Mouse (Mus musculus) heart, embryonic 13.5 days (tissue): ENCODE measurements around the gene Gm38392. TPM values are rescaled to one million over a fixed set of nuclear protein-coding genes. Genes with fewer than 3 reads are reported as not detected.

ENCODE experiments used
- ATAC-seq: fragments of 200-750 bp; cut with Nextera tagmentation; 2 replicates; pipeline ENCODE4 v1.8.0; 2017; ENCODE audit warnings: moderate TSS enrichment; ENCODE audit not compliant: insufficient number of reproducible peaks, low FRiP score, low TSS enrichment; ENCODE audit errors: extremely low read depth
- H3K27ac ChIP-seq: fragments of 300-500 bp; sonication (generic); replicated peaks from 2 replicates; pipeline ENCODE4 v1.5.1; 2015; ENCODE audit warnings: moderate library complexity, mild to moderate bottlenecking, inconsistent platforms
- H3K27me3 ChIP-seq: fragments of 300-500 bp; sonication (generic); replicated peaks from 2 replicates; pipeline ENCODE4 v1.6.1; 2015; ENCODE audit warnings: mild to moderate bottlenecking, inconsistent platforms
- H3K36me3 ChIP-seq: fragments of 300-500 bp; sonication (generic); 2 replicates; pipeline ENCODE4 v1.6.1; 2015; ENCODE audit warnings: mild to moderate bottlenecking, inconsistent platforms
- H3K4me1 ChIP-seq: fragments of 300-500 bp; sonication (generic); 2 replicates; pipeline ENCODE4 v1.6.1; 2015; ENCODE audit warnings: inconsistent platforms
- H3K4me2 ChIP-seq: fragments of 300-500 bp; sonication (generic); 2 replicates; pipeline ENCODE4 v1.6.1; 2015; ENCODE audit warnings: inconsistent platforms, mild to moderate bottlenecking, moderate library complexity
- H3K4me3 ChIP-seq: fragments of 300-500 bp; sonication (generic); 2 replicates; pipeline ENCODE4 v1.5.1; 2015; ENCODE audit warnings: moderate library complexity, mild to moderate bottlenecking, inconsistent platforms
- H3K9ac ChIP-seq: fragments of 300-500 bp; sonication (generic); 2 replicates; pipeline ENCODE4 v1.6.1; 2015; ENCODE audit warnings: inconsistent platforms, mild to moderate bottlenecking, moderate library complexity
- H3K9me3 ChIP-seq: fragments of 300-500 bp; sonication (generic); 2 replicates; pipeline ENCODE4 v1.6.1; 2016; ENCODE audit warnings: inconsistent platforms
- WGBS: fragments of 180-500 bp; shearing (Covaris S2); methylation state at CpG from one replicate; pipeline ENCODE4 v1.1.7; 2015; ENCODE audit warnings: mixed read lengths; 5-methylcytosine and 5-hydroxymethylcytosine counted together
- polyA plus RNA-seq: library from polyadenylated mRNA; unstranded; fragments of >200 nt; fragmentation: Nextera tagmentation; extraction: Ambion mirVana; gene quantifications from 2 replicates; pipeline ENCODE4 v1.2.1, GENCODE M21; 2015

Gene Gm38392
- polyA plus RNA-seq, 1 experiment from 2014 or later, result not detected

DNA sequence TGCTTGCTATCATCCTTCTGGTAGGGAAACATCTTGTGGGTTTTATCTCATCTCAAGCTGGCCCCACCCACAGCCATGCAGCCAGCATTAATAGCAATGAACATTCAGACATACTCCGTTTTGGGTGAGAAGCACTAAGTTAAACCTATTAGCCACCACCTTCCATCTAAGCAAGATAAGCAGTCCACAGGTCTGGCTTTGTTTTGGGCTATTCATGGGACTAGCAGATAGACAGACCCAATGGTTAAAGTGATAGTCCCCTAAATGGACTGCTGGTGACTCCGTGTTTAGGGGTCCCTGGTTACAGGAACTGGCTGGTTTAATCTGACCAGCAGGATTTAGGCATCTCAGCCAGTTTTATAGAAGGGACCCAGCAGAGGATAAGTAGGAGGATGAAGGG is 74.0 kb downstream of the Gm38392 start:
- Histone ChIP-seq H3K4me2 (no peak overlapping the region), H3K36me3 (no peaks in the 10 kb centered on the region), H3K9me3 (no peaks in the 10 kb centered on the region), H3K9ac (no peak overlapping the region), H3K27me3 (peaks cover 99% of the 10 kb centered on the region), H3K4me3 (no peak overlapping the region), H3K4me1 (peaks cover 17% of the 10 kb centered on the region), H3K27ac (no peak overlapping the region)
- ATAC-seq, result no peak
- 8% methylated on average over 2 of the region's 2 CpGs for WGBS

DNA sequence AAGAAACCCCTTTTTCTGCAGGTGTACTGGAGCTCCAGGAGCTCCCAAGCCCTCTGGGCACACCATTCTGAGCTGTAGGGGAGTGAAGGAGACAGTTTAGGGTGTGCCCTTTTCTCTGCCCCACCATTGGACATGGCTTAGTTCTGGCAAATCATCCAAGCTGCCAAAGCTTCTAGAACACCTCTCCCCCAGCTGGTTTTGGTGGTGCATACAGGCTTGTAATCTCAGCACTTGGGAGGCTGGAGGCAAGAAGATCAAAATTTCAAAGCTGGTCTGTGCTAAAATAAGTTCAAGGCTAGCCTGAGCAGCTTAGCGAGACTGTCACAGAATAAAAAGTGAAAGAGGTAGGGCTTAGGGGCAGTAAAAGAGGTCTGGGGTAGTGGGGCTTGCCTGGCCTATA is 74.7 kb downstream of the Gm38392 start:
- no peak overlapping the region for H3K4me2 ChIP-seq
- no peaks in the 10 kb centered on the region for H3K9me3 ChIP-seq
- H3K4me1 ChIP-seq, result peaks cover 17% of the 10 kb centered on the region
- no peak for ATAC-seq
- H3K27ac ChIP-seq, result no peak overlapping the region
- WGBS, result 16% methylated on average over 1 of the region's 1 CpGs
- H3K36me3 ChIP-seq, result no peaks in the 10 kb centered on the region
- H3K4me3 ChIP-seq, result no peak overlapping the region
- no peak overlapping the region for H3K9ac ChIP-seq
- H3K27me3 ChIP-seq, result peaks cover 100% of the 10 kb centered on the region

DNA sequence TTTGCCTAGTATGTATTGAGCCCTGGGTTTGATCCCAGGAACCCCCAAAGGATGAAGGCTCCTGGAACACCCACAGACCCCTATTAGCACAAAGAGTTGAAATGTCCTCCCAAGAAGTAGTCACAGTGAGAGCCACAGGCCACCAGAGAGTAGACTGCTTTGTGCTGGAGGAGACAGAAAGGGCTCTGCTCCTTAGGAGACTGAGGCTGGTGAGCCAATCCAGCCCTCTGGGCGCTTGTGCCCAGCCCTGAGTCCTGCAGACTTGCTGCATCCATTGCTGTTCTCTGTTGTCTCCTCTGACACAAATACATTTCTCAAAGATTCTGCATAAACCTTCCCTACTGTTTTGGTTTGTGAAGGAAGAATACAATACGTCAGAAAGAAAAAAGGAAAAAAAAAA is 76.1 kb downstream of the Gm38392 start:
- 9% methylated on average over 2 of the region's 2 CpGs for WGBS
- H3K27me3 ChIP-seq, result peaks cover 100% of the 10 kb centered on the region
- H3K4me1 ChIP-seq, result peaks cover 17% of the 10 kb centered on the region
- H3K36me3 ChIP-seq, result no peaks in the 10 kb centered on the region
- no peak for ATAC-seq
- H3K9ac ChIP-seq, result no peak overlapping the region
- no peak overlapping the region for H3K27ac ChIP-seq
- H3K4me3 ChIP-seq, result no peak overlapping the region
- no peaks in the 10 kb centered on the region for H3K9me3 ChIP-seq
- no peak overlapping the region for H3K4me2 ChIP-seq

GRCm38 (mm10) chr3:88210121-88210520 is 76.9 kb downstream of the Gm38392 start:
- no peak overlapping the region for H3K27ac ChIP-seq
- 29% methylated on average over 2 of the region's 2 CpGs for WGBS

DNA sequence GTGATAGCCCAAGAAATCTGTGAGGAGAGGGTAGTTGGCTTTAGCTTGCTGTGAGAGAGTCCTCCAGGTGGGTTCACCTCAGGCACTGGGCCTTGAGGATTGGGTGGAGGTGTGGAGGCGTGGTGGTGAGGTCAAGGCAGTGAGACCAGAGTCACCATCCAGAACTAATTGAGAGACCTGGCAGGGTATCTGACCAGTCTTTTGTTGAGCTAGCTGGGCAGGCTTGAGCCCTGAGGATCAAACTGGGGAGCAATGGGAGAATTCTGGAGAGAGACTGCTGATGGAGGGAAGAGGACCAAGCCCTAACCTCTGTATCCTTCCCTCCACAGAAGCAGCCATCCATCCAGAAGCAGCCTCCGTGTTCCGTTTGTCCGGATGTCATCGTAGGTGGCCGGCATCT is 77.7 kb downstream of the Gm38392 start:
- Histone ChIP-seq H3K4me3 (no peak overlapping the region), H3K9me3 (no peaks in the 10 kb centered on the region), H3K4me1 (peaks cover 1% of the 10 kb centered on the region), H3K27me3 (peaks cover 100% of the 10 kb centered on the region), H3K9ac (no peak overlapping the region), H3K36me3 (no peaks in the 10 kb centered on the region), H3K4me2 (no peak overlapping the region), H3K27ac (no peak overlapping the region)
- no peak for ATAC-seq
- WGBS, result 4% methylated on average over 6 of the region's 6 CpGs

More at GRCm38 (mm10) chr3:88210121-88210520, 76.9 kb downstream of the Gm38392 start:
- Histone ChIP-seq H3K4me2 (no peak overlapping the region), H3K9ac (no peak overlapping the region), H3K4me1 (peaks cover 9% of the 10 kb centered on the region), H3K27me3 (peaks cover 100% of the 10 kb centered on the region), H3K9me3 (no peaks in the 10 kb centered on the region), H3K36me3 (no peaks in the 10 kb centered on the region), H3K4me3 (no peak overlapping the region)
- ATAC-seq, result no peak

DNA sequence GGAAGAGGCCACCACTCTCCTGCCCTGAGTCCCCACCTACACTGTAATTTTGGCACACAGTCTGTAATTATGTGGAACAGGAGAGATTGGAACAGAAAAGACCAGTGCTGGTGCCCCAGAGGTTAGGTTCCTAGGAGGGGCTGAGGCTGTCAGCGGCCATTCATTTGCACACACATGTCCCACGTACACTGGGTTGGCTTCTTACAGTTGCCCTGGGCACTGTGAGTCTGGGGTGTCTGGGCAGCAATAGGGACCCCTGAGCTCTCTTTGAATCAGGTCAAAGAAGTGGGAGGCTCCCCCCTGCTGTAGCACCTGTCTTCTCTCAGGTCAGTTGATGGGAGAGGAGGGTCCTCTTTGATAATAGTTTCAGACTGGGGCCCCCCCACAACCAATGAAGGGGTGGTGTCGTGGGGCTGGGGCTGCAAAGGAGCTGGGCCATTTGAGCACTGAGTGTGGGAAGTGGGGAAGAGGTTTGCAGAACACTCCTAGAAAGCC is 78.7 kb downstream of the Gm38392 start:
- Histone ChIP-seq H3K4me2 (no peak overlapping the region), H3K27me3 (peaks cover 100% of the 10 kb centered on the region), H3K4me3 (no peak overlapping the region), H3K36me3 (no peaks in the 10 kb centered on the region), H3K9me3 (no peaks in the 10 kb centered on the region), H3K4me1 (no peaks in the 10 kb centered on the region), H3K9ac (no peak overlapping the region), H3K27ac (no peak overlapping the region)
- ATAC-seq, result no peak
- WGBS, result 12% methylated on average over 3 of the region's 3 CpGs

DNA sequence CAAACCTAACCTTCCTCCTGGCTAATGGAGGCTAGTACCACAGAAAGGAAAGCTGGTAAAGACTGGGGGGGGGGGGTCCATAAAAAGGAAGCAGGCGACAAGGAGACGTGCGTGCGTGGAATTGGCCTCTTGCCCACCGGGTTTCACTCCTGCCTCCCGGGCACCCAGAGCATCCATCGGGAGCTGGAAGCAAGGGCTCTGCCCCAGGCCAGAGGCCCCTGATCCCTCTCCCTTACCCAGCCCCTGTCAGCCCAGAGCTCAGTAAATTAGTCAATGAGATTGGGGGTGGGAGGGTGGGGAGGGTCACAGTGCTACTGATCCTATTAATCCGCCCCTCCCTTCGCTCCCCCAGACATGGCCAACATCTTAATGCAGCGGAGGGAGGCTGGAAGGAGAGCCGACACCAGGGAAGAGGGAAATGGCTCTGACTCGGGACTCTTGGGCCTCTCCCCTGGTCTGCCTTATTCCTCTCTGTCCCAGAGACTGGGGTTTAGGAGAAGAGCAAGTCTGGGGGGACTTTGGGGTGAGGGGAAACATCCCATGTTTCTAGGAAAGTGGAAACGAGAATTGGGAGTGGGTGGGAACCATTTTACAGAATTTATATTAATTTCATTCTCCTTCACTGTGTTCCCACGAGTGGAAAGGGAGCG is 79.4 kb downstream of the Gm38392 start:
- 2% methylated on average over 15 of the region's 15 CpGs for WGBS
- H3K27ac ChIP-seq, result no peak overlapping the region
- H3K4me1 ChIP-seq, result no peaks in the 10 kb centered on the region
- no peak for ATAC-seq
- H3K36me3 ChIP-seq, result no peaks in the 10 kb centered on the region
- H3K9me3 ChIP-seq, result no peaks in the 10 kb centered on the region
- H3K4me3 ChIP-seq, result no peak overlapping the region
- peaks cover 100% of the 10 kb centered on the region for H3K27me3 ChIP-seq
- H3K9ac ChIP-seq, result no peak overlapping the region
- no peak overlapping the region for H3K4me2 ChIP-seq

- H3K36me3 ChIP-seq, result no peaks in the 10 kb centered on the region
- H3K4me1 ChIP-seq, result no peaks in the 10 kb centered on the region
- no peak overlapping the region for H3K9ac ChIP-seq
- H3K4me2 ChIP-seq, result no peak overlapping the region
- WGBS, result 1% methylated on average over 14 of the region's 14 CpGs
- no peak for ATAC-seq
- no peaks in the 10 kb centered on the region for H3K9me3 ChIP-seq
- H3K4me3 ChIP-seq, result no peak overlapping the region
- H3K27ac ChIP-seq, result no peak overlapping the region
- H3K27me3 ChIP-seq, result peaks cover 100% of the 10 kb centered on the region
Measured at GRCm38 (mm10) chr3:88206901-88207371, 80.1 kb downstream of the Gm38392 start.

- no peak overlapping the region for H3K27ac ChIP-seq
- no peak for ATAC-seq
- WGBS, result 3% methylated on average over 3 of the region's 3 CpGs
Measured at GRCm38 (mm10) chr3:88206500-88206899, 80.5 kb downstream of the Gm38392 start.

DNA sequence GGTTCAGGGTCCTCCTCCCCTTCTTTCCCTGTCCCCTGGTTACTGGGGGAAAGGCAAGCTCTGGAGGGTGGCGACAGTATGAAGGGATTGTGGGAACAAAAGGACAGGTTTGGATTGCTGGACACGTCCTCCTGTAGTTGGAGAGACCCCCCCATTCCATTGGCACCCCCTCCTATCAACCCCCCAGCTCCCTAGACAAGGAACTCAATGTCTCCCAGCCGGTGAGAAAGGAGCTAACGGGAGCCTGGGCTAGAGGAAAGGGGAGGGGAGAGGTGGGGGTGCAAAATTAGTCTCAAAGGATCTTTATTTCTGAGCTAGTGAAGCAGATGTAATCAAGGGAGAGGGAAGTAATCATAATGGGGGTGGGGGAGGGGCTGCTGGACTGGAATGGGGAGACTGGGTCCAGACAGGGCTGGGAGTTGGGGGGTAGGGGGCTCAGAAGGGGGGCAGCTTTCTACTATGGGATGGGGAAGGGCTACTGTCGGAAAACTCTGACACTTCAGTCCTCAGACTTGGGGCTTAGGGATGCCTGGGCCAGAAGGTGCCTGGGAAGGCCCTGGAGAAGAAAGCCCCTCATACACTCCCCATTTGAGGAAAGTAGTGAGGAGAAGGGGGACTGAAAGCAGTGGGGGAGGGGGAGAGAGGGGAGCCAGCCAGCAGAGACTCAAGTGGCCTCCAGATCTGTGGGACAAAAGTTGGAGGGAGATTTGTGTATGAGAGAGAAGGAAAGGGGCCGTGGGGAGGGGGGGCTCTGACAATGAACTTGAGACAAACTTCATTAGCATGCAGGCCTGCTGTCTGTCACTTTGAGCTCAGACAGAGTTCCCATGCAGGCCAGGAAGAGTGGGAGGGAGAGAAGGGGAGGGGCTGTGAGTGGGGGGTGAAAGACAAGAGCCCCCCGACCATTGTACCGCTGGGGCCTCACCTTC is 81.2 kb downstream of the Gm38392 start:
- Histone ChIP-seq H3K9me3 (no peaks in the 10 kb centered on the region), H3K27ac (no peak overlapping the region), H3K36me3 (no peaks in the 10 kb centered on the region), H3K4me2 (no peak overlapping the region), H3K4me3 (no peak overlapping the region), H3K9ac (no peak overlapping the region), H3K4me1 (peaks cover 3% of the 10 kb centered on the region), H3K27me3 (peaks cover 100% of the 10 kb centered on the region)
- ATAC-seq, result no peak
- 5% methylated on average over 8 of the region's 8 CpGs for WGBS

More at GRCm38 (mm10) chr3:88206500-88206899, 80.5 kb downstream of the Gm38392 start:
- Histone ChIP-seq H3K4me2 (no peak overlapping the region), H3K4me1 (no peaks in the 10 kb centered on the region), H3K36me3 (no peaks in the 10 kb centered on the region), H3K9ac (no peak overlapping the region), H3K27me3 (peaks cover 100% of the 10 kb centered on the region), H3K4me3 (no peak overlapping the region), H3K9me3 (no peaks in the 10 kb centered on the region)

GRCm38 (mm10) chr3:88205176-88205562 is 81.8 kb downstream of the Gm38392 start:
- H3K27me3 ChIP-seq, result peaks cover 100% of the 10 kb centered on the region
- H3K27ac ChIP-seq, result no peak overlapping the region
- no peak for ATAC-seq
- H3K4me2 ChIP-seq, result no peak overlapping the region
- no peak overlapping the region for H3K4me3 ChIP-seq
- no peak overlapping the region for H3K9ac ChIP-seq
- WGBS, result 10% methylated on average over 4 of the region's 4 CpGs
- peaks cover 10% of the 10 kb centered on the region for H3K4me1 ChIP-seq
- H3K9me3 ChIP-seq, result no peaks in the 10 kb centered on the region
- no peaks in the 10 kb centered on the region for H3K36me3 ChIP-seq
